In the genomic region with DNA sequence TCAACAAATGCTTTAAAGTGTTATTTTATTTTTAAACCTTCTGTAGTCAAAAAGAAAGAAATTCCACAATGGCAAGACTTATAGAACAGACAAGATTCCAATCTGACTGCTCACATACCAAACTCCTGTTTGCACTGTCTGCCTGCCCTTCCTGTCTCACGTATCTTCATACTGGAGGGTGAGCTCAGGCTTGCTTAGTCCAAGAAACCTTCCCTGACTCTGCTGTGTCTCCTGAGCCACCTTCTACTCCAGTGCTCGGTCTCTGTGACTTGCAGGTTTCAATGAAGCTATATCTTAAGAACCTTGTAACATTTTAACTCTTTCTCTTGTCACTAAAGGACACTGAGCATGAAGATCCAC, we compare ENCODE assay signal across 18 mouse cellular contexts.
A peak's percentile ranks its signal among the peaks of the same experiment; 100 is the strongest.
DNase-seq lines count a peak whose midpoint lies in the region; ATAC-seq and TF ChIP-seq lines count a peak whose summit lies in the region.
"Had no signal": no experiment of that assay in that cellular context is flagged by ENCODE, and none has a peak within 500 bp of the region (broad histone marks: within the 10 kb centered on the region; RNA-seq: fewer than 3 reads in every experiment).

No protein-coding gene starts in this region.

- intact Hi-C loops in gastrocnemius, adult 2 months (cut with DNase I) = no loop called here
- intact Hi-C loops in gastrocnemius, postnatal 36 days (cut with DNase I) = no loop called here

- no peak overlapping the region for H3K4me3 ChIP-seq in gastrocnemius, adult 2 months
- H3K4me3 ChIP-seq in kidney, postnatal 0 days (replicated peaks; ENCODE audit: low read depth, low read length) = no peak overlapping the region
- no peak overlapping the region for H3K4me3 ChIP-seq in kidney, adult 2 months (ENCODE audit: insufficient read depth, low read depth, low read length)
- no peak overlapping the region for H3K4me3 ChIP-seq in stomach, embryonic 14.5 days (ENCODE audit: low read depth, low read length)
- H3K4me3 ChIP-seq: hindbrain, embryonic 10.5 days; layer of hippocampus, adult 2 months; megakaryocyte, embryonic 14.5 days; neural tube, embryonic 15.5 days had no signal

- peak overlapping the region; percentile 13; the same call in 1 of the 2 replicates for H3K27ac ChIP-seq in gastrocnemius, adult 2 months
- H3K27ac ChIP-seq in kidney, postnatal 0 days = peak overlapping the region; percentile 67
- H3K27ac ChIP-seq in kidney, adult 2 months (ENCODE audit: insufficient read depth, low read depth, low read length) = no peak overlapping the region
- H3K27ac ChIP-seq in stomach, embryonic 14.5 days (ENCODE audit: low read length) = peak overlapping the region; percentile 66
- H3K27ac ChIP-seq: hindbrain, embryonic 10.5 days; layer of hippocampus, adult 2 months; liver, embryonic 14.5 days; neural tube, embryonic 15.5 days had no signal

- no peaks in the 10 kb centered on the region; the same call in 1 of the 2 replicates for H3K4me1 ChIP-seq in kidney, postnatal 0 days (replicated peaks; ENCODE audit: insufficient read depth, low read length)
- H3K4me1 ChIP-seq in kidney, adult 2 months (ENCODE audit: control insufficient read depth, insufficient read depth, low read length) = no peaks in the 10 kb centered on the region
- H3K4me1 ChIP-seq in stomach, embryonic 14.5 days (ENCODE audit: control insufficient read depth, insufficient read depth, low read length) = peaks cover 15% of the 10 kb centered on the region; the same call in 1 of the 2 replicates
- H3K4me1 ChIP-seq: hindbrain, embryonic 10.5 days; neural tube, embryonic 15.5 days had no signal

- peaks cover 13% of the 10 kb centered on the region; the same call in 1 of the 2 replicates for H3K36me3 ChIP-seq in kidney, postnatal 0 days (ENCODE audit: insufficient read depth, low read length)
- H3K36me3 ChIP-seq in kidney, adult 2 months (ENCODE audit: control insufficient read depth, insufficient read depth, low read length) = no peaks in the 10 kb centered on the region; the same call in 1 of the 2 replicates
- H3K36me3 ChIP-seq in stomach, embryonic 14.5 days (ENCODE audit: control insufficient read depth, insufficient read depth, low read length) = 0 out of 2 replicates have a peak, but pooled peaks cover 2% of the 10 kb centered on the region

- H3K27me3 ChIP-seq in kidney, postnatal 0 days (ENCODE audit: insufficient read depth, low read length) = no peaks in the 10 kb centered on the region
- H3K27me3 ChIP-seq in kidney, adult 2 months (replicated peaks; ENCODE audit: control insufficient read depth, insufficient read depth, low read length) = no peaks in the 10 kb centered on the region
- no peaks in the 10 kb centered on the region for H3K27me3 ChIP-seq in stomach, embryonic 14.5 days (ENCODE audit: control insufficient read depth, insufficient read depth, low read length)
- H3K27me3 ChIP-seq: megakaryocyte, embryonic 14.5 days; neural tube, embryonic 15.5 days had no signal

- H3K9me3 ChIP-seq in kidney, postnatal 0 days (replicated peaks; ENCODE audit: low read length) = no peaks in the 10 kb centered on the region
- no peaks in the 10 kb centered on the region for H3K9me3 ChIP-seq in stomach, embryonic 14.5 days (ENCODE audit: control insufficient read depth, low read depth, low read length)
- H3K9me3 ChIP-seq: hindbrain, embryonic 10.5 days; neural tube, embryonic 15.5 days had no signal

- WGBS in kidney, postnatal 0 days = 56% methylated on average over 2 of the region's 2 CpGs
- WGBS in kidney, adult 2 months = 77% methylated on average over 2 of the region's 2 CpGs
- 46% methylated on average over 2 of the region's 2 CpGs for WGBS in stomach, embryonic 14.5 days

- no peak overlapping the region for H3K4me2 ChIP-seq in kidney, postnatal 0 days (ENCODE audit: low read length)
- H3K4me2 ChIP-seq in stomach, embryonic 14.5 days (replicated peaks; ENCODE audit: low read depth, low read length) = no peak overlapping the region
- H3K4me2 ChIP-seq: neural tube, embryonic 15.5 days had no signal

- no peak for TF ChIP-seq CTCF in gastrocnemius, adult 2 months (IDR thresholded peaks at IDR 0.05)
- TF ChIP-seq CTCF in kidney, postnatal 0 days (IDR thresholded peaks at IDR 0.05; ENCODE audit: low read depth) = no peak
- TF ChIP-seq CTCF in kidney, adult 2 months (conservative IDR thresholded peaks at IDR 0.05; ENCODE audit: insufficient read depth, insufficient read length, low read depth, low read length) = no peak

- no peak overlapping the region for H3K9ac ChIP-seq in kidney, postnatal 0 days (ENCODE audit: low read depth, low read length)
- no peak overlapping the region for H3K9ac ChIP-seq in stomach, embryonic 14.5 days (replicated peaks; ENCODE audit: low read depth, low read length)
- H3K9ac ChIP-seq: liver, embryonic 14.5 days; neural tube, embryonic 15.5 days had no signal

- no peak for TF ChIP-seq POLR2A in kidney, adult 2 months (IDR thresholded peaks at IDR 0.05; ENCODE audit: low read depth, low read length)

- ATAC-seq in kidney, postnatal 0 days (replicated peaks; ENCODE audit: low FRiP score, low read depth) = no peak
- no peak for ATAC-seq in stomach, embryonic 14.5 days (ENCODE audit: insufficient number of reproducible peaks, insufficient read depth, low FRiP score, low read depth)

- DNase-seq in gastrocnemius, adult 2 months = no peak
- DNase-seq in gastrocnemius, postnatal 36 days = no peak
- no peak for DNase-seq in kidney, postnatal 0 days (ENCODE audit: low spot score)
- no peak for DNase-seq in kidney, adult 2 months
- peak; percentile 25 for DNase-seq in NIH3T3 (ENCODE audit: low read depth)
- no peak for DNase-seq in urinary bladder, postnatal 4 days (ENCODE audit: low spot score in 2 of 2)
- no peak for DNase-seq in ovary, adult 18-20 months (ENCODE audit: low spot score)
- DNase-seq: adrenal gland, postnatal 10 days; cerebellum, adult 8-10 months; kidney, adult 8-10 months; spleen, adult 18-20 months; thymus, adult 2 months had no signal
